Mouse (Mus musculus) G1E (cell line): ENCODE data around the gene Pde8b. TPM values are rescaled to one million over a fixed set of nuclear protein-coding genes. Genes with fewer than 3 reads are reported as not detected.

Experiments
- ATAC-seq: 2 replicates; pipeline ENCODE4 v1.8.0; 2016; ENCODE audit warnings: mild to moderate bottlenecking; ENCODE audit not compliant: insufficient number of reproducible peaks, poor library complexity, low FRiP score, severe bottlenecking; ENCODE audit errors: extremely low read depth
- DNase-seq: peaks from one replicate; pipeline ENCODE4 v3.0.0; 2012; ENCODE audit warnings: low spot score
- H3K27me3 ChIP-seq: 2 replicates; pipeline ENCODE4 v1.6.1; 2012; ENCODE audit warnings: mild to moderate bottlenecking, low read length, inconsistent platforms; ENCODE audit not compliant: insufficient read depth
- H3K36me3 ChIP-seq: replicated peaks from 2 replicates; pipeline ENCODE3; 2012; ENCODE audit warnings: mild to moderate bottlenecking, inconsistent platforms
- H3K4me1 ChIP-seq: 2 replicates; pipeline ENCODE4 v1.6.1; 2012; ENCODE audit warnings: low read depth, low read length, inconsistent platforms, mixed read lengths; ENCODE audit not compliant: insufficient read depth
- H3K4me3 ChIP-seq: 2 replicates; pipeline ENCODE4 v1.5.1; 2012; ENCODE audit warnings: low read depth, mild to moderate bottlenecking, inconsistent platforms, low read length, moderate library complexity, mixed read lengths
- H3K9me3 ChIP-seq: replicated peaks from 2 replicates; pipeline ENCODE4 v1.6.1; 2012; ENCODE audit warnings: inconsistent platforms
- CTCF ChIP-seq: IDR thresholded peaks from 2 replicates; pipeline ENCODE4 v1.5.1; 2012; ENCODE audit warnings: low read depth, low read length, inconsistent platforms, mixed read lengths
- GATA1 ChIP-seq: IDR thresholded peaks from 2 replicates; pipeline ENCODE4 v1.6.1; 2012; ENCODE audit warnings: borderline replicate concordance, low read length, inconsistent platforms, mixed read lengths
- GATA2 ChIP-seq: IDR thresholded peaks from 2 replicates; pipeline ENCODE4 v1.6.1; 2012; ENCODE audit warnings: low read depth, low read length, inconsistent platforms, borderline replicate concordance
- POLR2AphosphoS5 ChIP-seq: IDR thresholded peaks from 2 replicates; pipeline ENCODE4 v1.6.1; 2012; ENCODE audit warnings: low read depth, low read length, inconsistent platforms; ENCODE audit not compliant: insufficient replicate concordance
- TAL1 ChIP-seq: conservative IDR thresholded peaks from 2 replicates; pipeline ENCODE4 v1.6.1; 2012; ENCODE audit warnings: low read depth, low read length, inconsistent platforms, mixed read lengths
- polyA plus RNA-seq: library from polyadenylated mRNA; stranded (reverse); fragments of >175 nt; gene quantifications from 2 replicates; pipeline ENCODE4 v1.2.3, GENCODE M21; 2012
- total RNA-seq, 2 experiments: library from RNA; stranded (forward) in 1 of 2; stranded (reverse) in 1 of 2; fragments of 200-1000 nt in 1 of 2; fragments of >200 nt in 1 of 2; fragmentation: Nextera tagmentation in 1 of 2; gene quantifications; 2 replicates each; pipeline ENCODE4 v1.2.3; 2014 to 2017

The Pde8b gene
- total and polyA plus RNA-seq, 3 experiments = 0.22 TPM; not detected in 2

DNA sequence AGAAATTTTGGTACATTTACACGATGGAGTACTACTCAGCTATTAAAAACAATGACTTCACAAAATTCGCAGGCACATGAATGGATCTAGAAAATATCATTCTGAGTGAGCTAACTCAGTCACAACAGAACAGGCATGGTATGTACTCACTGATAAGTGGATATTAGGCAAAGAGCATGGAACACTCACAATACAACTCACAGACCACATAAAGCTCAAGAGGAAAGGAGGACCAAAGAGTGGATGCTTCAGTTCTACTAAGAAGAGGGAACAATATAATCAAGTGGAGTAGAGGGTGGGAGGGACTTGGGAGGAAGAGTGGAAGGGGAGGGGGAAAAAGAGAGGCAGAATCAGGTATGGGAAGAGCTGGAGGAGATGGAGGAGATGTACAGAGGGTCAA, 66.5 kb downstream of the Pde8b start:
- DNase-seq (no peak), ATAC-seq (no peak)
- Histone ChIP-seq H3K9me3 (no peaks in the 10 kb centered on the region), H3K4me3 (no peak overlapping the region), H3K36me3 (no peaks in the 10 kb centered on the region), H3K27me3 (peaks cover 4% of the 10 kb centered on the region; the same call in 1 of the 2 replicates), H3K4me1 (no peaks in the 10 kb centered on the region)
- TF ChIP-seq CTCF = no peak
- TF ChIP-seq POLR2AphosphoS5 = no peak
- no peak for TF ChIP-seq GATA1
- no peak for TF ChIP-seq GATA2
- no peak for TF ChIP-seq TAL1

- ATAC-seq = no peak
- no peak overlapping the region for H3K4me3 ChIP-seq
- peaks cover 11% of the 10 kb centered on the region for H3K27me3 ChIP-seq
- H3K9me3 ChIP-seq = no peaks in the 10 kb centered on the region
- no peak for DNase-seq
- no peaks in the 10 kb centered on the region for H3K36me3 ChIP-seq
- TF ChIP-seq CTCF (no peak), GATA1 (no peak), TAL1 (no peak), POLR2AphosphoS5 (no peak), GATA2 (no peak)
- no peaks in the 10 kb centered on the region for H3K4me1 ChIP-seq
Measured at GRCm38 (mm10) chr13:95180208-95180607, 69.9 kb downstream of the Pde8b start.

- no peak overlapping the region for H3K4me3 ChIP-seq
- no peak for ATAC-seq
- TF ChIP-seq POLR2AphosphoS5 (no peak), GATA1 (no peak)
Measured at GRCm38 (mm10) chr13:95177326-95177725, 72.8 kb downstream of the Pde8b start.

DNA sequence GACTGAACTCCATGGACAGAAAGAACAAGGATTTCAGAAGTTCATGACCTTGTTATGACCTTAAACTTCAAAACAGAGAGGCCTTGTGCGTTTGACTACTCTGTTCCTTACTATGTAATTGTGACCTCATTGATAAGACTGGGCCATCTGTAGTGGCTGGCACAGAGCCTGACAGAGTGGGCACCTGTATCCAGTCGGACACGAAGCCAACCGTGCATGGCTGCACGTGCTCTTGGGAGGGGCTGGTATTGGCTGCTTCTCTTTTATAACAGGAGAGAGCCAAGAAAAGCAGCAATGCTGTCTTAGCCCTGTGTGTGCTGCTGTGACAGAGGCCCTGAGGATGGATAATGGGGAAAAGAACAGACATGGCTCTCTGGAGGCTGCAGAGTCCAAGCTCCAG, 73.7 kb downstream of the Pde8b start:
- DNase-seq = no peak
- no peaks in the 10 kb centered on the region for H3K36me3 ChIP-seq
- no peak for ATAC-seq
- H3K9me3 ChIP-seq = no peaks in the 10 kb centered on the region
- peaks cover 18% of the 10 kb centered on the region for H3K27me3 ChIP-seq
- H3K4me3 ChIP-seq = no peak overlapping the region
- no peak for TF ChIP-seq GATA2
- no peak for TF ChIP-seq GATA1
- no peak for TF ChIP-seq TAL1
- no peak for TF ChIP-seq POLR2AphosphoS5
- no peak for TF ChIP-seq CTCF
- no peaks in the 10 kb centered on the region for H3K4me1 ChIP-seq

More at GRCm38 (mm10) chr13:95177326-95177725, 72.8 kb downstream of the Pde8b start:
- peaks cover 18% of the 10 kb centered on the region for H3K27me3 ChIP-seq
- H3K9me3 ChIP-seq = no peaks in the 10 kb centered on the region
- no peaks in the 10 kb centered on the region for H3K4me1 ChIP-seq
- H3K36me3 ChIP-seq = no peaks in the 10 kb centered on the region
- DNase-seq = no peak

- ATAC-seq (no peak), DNase-seq (no peak)
- TF ChIP-seq GATA2 (no peak), POLR2AphosphoS5 (no peak), GATA1 (no peak), CTCF (no peak), TAL1 (no peak)
- Histone ChIP-seq H3K27me3 (peaks cover 21% of the 10 kb centered on the region), H3K4me3 (no peak overlapping the region), H3K9me3 (no peaks in the 10 kb centered on the region), H3K36me3 (no peaks in the 10 kb centered on the region), H3K4me1 (no peaks in the 10 kb centered on the region)
Measured at GRCm38 (mm10) chr13:95174253-95174652, 75.9 kb downstream of the Pde8b start.

- no peak overlapping the region for H3K4me3 ChIP-seq
- H3K36me3 ChIP-seq = no peaks in the 10 kb centered on the region
- H3K4me1 ChIP-seq = no peaks in the 10 kb centered on the region
- H3K9me3 ChIP-seq = no peaks in the 10 kb centered on the region
- no peak for TF ChIP-seq GATA2
- TF ChIP-seq TAL1 = no peak
- H3K27me3 ChIP-seq = peaks cover 23% of the 10 kb centered on the region
- DNase-seq = no peak
- no peak for ATAC-seq
Measured at GRCm38 (mm10) chr13:95172346-95172745, 77.8 kb downstream of the Pde8b start.

- Histone ChIP-seq H3K9me3 (no peaks in the 10 kb centered on the region), H3K4me1 (no peaks in the 10 kb centered on the region), H3K27me3 (peaks cover 6% of the 10 kb centered on the region), H3K36me3 (no peaks in the 10 kb centered on the region), H3K4me3 (no peak overlapping the region)
- DNase-seq (no peak), ATAC-seq (no peak)
- no peak for TF ChIP-seq POLR2AphosphoS5
Measured at GRCm38 (mm10) chr13:95160211-95160610, 89.9 kb downstream of the Pde8b start.
